Mouse (Mus musculus) lung, postnatal 0 days (tissue): ENCODE data around the gene Ctnna3.

ENCODE experiments used
- CTCF ChIP-seq: IDR thresholded peaks from 2 replicates; pipeline ENCODE4 v1.5.1; 2016; ENCODE audit warnings: antibody characterized with exemption, mild to moderate bottlenecking
- EP300 ChIP-seq: IDR thresholded peaks from 2 replicates; pipeline ENCODE4 v1.6.1; 2016; ENCODE audit warnings: antibody characterized with exemption, mild to moderate bottlenecking, control low read depth

GRCm38 (mm10) chr10:64373288-64373687, 943.4 kb downstream of the Ctnna3 start:
- TF ChIP-seq CTCF (no peak), EP300 (no peak)
